Comparison of ENCODE assay signal across 25 mouse cellular contexts in genomic region chr14:89325116-89325515, GRCm38 (mm10).
"Had no signal": no experiment of that assay in that cellular context is flagged by ENCODE, and none has a peak within 500 bp of the region (broad histone marks: within the 10 kb centered on the region; RNA-seq: fewer than 3 reads in every experiment).

No protein-coding gene starts in this region.

- DNase-seq: gastrocnemius, adult 2 months; gastrocnemius, postnatal 10 days; gastrocnemius, postnatal 36 days; heart, adult 11 months; heart, adult 2 months; heart, postnatal 14 days; heart, postnatal 36 days; kidney, adult 11 months; kidney, adult 2 months; kidney, adult 9 months; kidney, postnatal 14 days; kidney, postnatal 36 days; left cerebral cortex, postnatal 4 days had no signal

- H3K36me3 ChIP-seq: heart, embryonic 13.5 days; heart, embryonic 15.5 days; hindbrain, embryonic 13.5 days; hindbrain, embryonic 15.5 days; kidney, embryonic 15.5 days; limb, embryonic 13.5 days; limb, embryonic 15.5 days; liver, embryonic 12.5 days had no signal

- H3K9ac ChIP-seq: heart, embryonic 13.5 days; heart, embryonic 15.5 days; hindbrain, embryonic 13.5 days; hindbrain, embryonic 15.5 days; kidney, embryonic 15.5 days; limb, embryonic 13.5 days; limb, embryonic 15.5 days; liver, embryonic 12.5 days; liver, embryonic 14.5 days had no signal

- H3K4me3 ChIP-seq: gastrocnemius, adult 2 months; heart, adult 2 months; heart, embryonic 13.5 days; heart, embryonic 15.5 days; hindbrain, embryonic 13.5 days; hindbrain, embryonic 15.5 days; kidney, embryonic 15.5 days; layer of hippocampus, adult 2 months; limb, embryonic 13.5 days; limb, embryonic 15.5 days; liver, embryonic 12.5 days had no signal

- H3K9me3 ChIP-seq: heart, embryonic 13.5 days; heart, embryonic 15.5 days; hindbrain, embryonic 13.5 days; hindbrain, embryonic 15.5 days; kidney, embryonic 15.5 days; limb, embryonic 13.5 days; limb, embryonic 15.5 days had no signal

- H3K27ac ChIP-seq: gastrocnemius, adult 2 months; heart, adult 2 months; heart, embryonic 13.5 days; heart, embryonic 15.5 days; hindbrain, embryonic 13.5 days; hindbrain, embryonic 15.5 days; hindbrain, postnatal 0 days; kidney, embryonic 15.5 days; kidney, postnatal 0 days; layer of hippocampus, adult 2 months; limb, embryonic 13.5 days; limb, embryonic 15.5 days; liver, embryonic 12.5 days; liver, embryonic 14.5 days had no signal

- H3K4me1 ChIP-seq: heart, embryonic 13.5 days; heart, embryonic 15.5 days; hindbrain, embryonic 13.5 days; hindbrain, embryonic 15.5 days; kidney, embryonic 15.5 days; limb, embryonic 13.5 days; limb, embryonic 15.5 days; liver, embryonic 12.5 days had no signal

- H3K27me3 ChIP-seq: heart, embryonic 13.5 days; heart, embryonic 15.5 days; hindbrain, embryonic 13.5 days; hindbrain, embryonic 15.5 days; kidney, embryonic 15.5 days; limb, embryonic 13.5 days; limb, embryonic 15.5 days; liver, embryonic 12.5 days had no signal
